Mouse (Mus musculus) heart, postnatal 0 days (tissue): ENCODE measurements around the gene Epha4. TPM values are rescaled to one million over a fixed set of nuclear protein-coding genes. Genes with fewer than 3 reads are reported as not detected.

Experiments
- ATAC-seq: fragments of 200-750 bp; cut with Nextera tagmentation; 2 replicates; pipeline ENCODE4 v1.8.0; 2017; ENCODE audit warnings: low read depth, moderate number of reproducible peaks, moderate library complexity; ENCODE audit not compliant: insufficient read depth
- DNase-seq: peaks from one replicate; pipeline ENCODE4 v3.0.0-alpha.2; 2016; ENCODE audit warnings: low spot score
- H3K27ac ChIP-seq: fragments of 300-500 bp; sonication (generic); 2 replicates; pipeline ENCODE4 v1.5.1; 2014; ENCODE audit warnings: low read depth, mild to moderate bottlenecking
- H3K27me3 ChIP-seq: fragments of 300-500 bp; sonication (generic); 2 replicates; pipeline ENCODE4 v1.6.1; 2014; ENCODE audit warnings: low read length, mixed read lengths; ENCODE audit not compliant: control insufficient read depth, insufficient read depth
- H3K36me3 ChIP-seq: fragments of 300-500 bp; sonication (generic); replicated peaks from 2 replicates; pipeline ENCODE4 v1.6.1; 2014; ENCODE audit warnings: low read length, mixed read lengths; ENCODE audit not compliant: control insufficient read depth, insufficient read depth
- H3K4me1 ChIP-seq: fragments of 300-500 bp; sonication (generic); 2 replicates; pipeline ENCODE4 v1.6.1; 2014; ENCODE audit warnings: antibody characterized with exemption; ENCODE audit not compliant: control insufficient read depth, insufficient read depth
- H3K4me2 ChIP-seq: fragments of 300-500 bp; sonication (generic); 2 replicates; pipeline ENCODE4 v1.6.1; 2014; ENCODE audit warnings: low read depth, mild to moderate bottlenecking, low read length, moderate library complexity
- H3K4me3 ChIP-seq: fragments of 300-500 bp; sonication (generic); 2 replicates; pipeline ENCODE4 v1.5.1; 2014; ENCODE audit warnings: low read depth, low read length
- H3K9ac ChIP-seq: fragments of 300-500 bp; sonication (generic); replicated peaks from 2 replicates; pipeline ENCODE4 v1.6.1; 2014; ENCODE audit warnings: low read depth, low read length, mixed read lengths
- H3K9me3 ChIP-seq: fragments of 300-500 bp; sonication (generic); replicated peaks from 2 replicates; pipeline ENCODE4 v1.6.1; 2016; ENCODE audit warnings: low read length; ENCODE audit not compliant: control insufficient read depth
- CTCF ChIP-seq: IDR thresholded peaks from 2 replicates; pipeline ENCODE4 v1.5.1; 2016; ENCODE audit warnings: antibody characterized with exemption, control low read depth, low read depth
- EP300 ChIP-seq: IDR thresholded peaks from 2 replicates; pipeline ENCODE4 v1.6.1; 2016; ENCODE audit warnings: antibody characterized with exemption, low read depth
- WGBS: fragments of 180-500 bp; shearing (Covaris S2); extraction: QIAGEN DNeasy Blood & Tissue Kit; methylation state at CpG from one replicate; pipeline ENCODE4 v1.1.7; 2014; 5-methylcytosine and 5-hydroxymethylcytosine counted together
- polyA plus RNA-seq: library from polyadenylated mRNA; unstranded; fragments of >200 nt; fragmentation: Nextera tagmentation; extraction: Ambion mirVana; gene quantifications from 2 replicates; pipeline ENCODE4 v1.2.1, GENCODE M21; 2015
- total RNA-seq: library from RNA; depleted of rRNA; stranded (reverse); fragments of >200 nt; gene quantifications from 2 replicates; pipeline ENCODE4 v1.2.3, GENCODE M21; 2014; ENCODE audit warnings: low replicate concordance

Epha4 gene
- total and polyA plus RNA-seq, 2 experiments from 2014 or later = 8.5 to 20.3 TPM

DNA sequence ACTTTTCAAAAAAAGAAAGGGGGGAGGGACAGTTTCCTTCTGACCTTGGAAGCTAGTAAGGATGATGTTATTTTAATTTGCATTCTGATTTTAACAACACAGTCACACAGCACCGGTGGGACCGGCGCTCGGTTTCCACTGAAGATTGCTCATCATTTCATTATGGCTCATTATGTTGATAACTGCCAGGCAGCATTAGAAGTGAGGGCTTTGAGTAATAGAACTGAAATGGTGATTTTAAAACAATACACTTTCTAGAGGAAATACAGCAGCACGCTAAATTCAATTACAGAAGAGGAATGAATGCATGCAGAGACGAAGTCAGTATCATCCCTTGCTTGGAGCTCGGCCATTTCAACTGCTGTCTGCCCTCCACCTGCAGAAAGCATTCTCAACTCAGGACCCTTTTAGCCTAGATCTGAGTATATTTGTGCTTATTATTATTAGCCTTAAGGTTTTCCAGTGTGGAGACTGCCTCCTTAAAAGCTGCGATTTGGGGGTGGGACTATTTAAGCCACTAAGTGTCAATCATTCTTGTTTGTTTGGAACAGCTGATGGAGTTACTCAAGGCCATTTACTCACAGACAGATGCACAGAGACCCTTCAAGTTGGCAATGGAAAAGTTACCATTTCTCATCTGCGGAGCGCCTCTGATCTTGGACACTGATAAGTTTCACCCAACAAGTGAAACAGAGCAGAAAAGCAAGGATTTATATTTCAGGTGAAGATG lies 76.8 kb downstream of the Epha4 start:
- WGBS = 79% methylated on average over 10 of the region's 10 CpGs
- Histone ChIP-seq H3K9ac (no peak overlapping the region), H3K27me3 (no peaks in the 10 kb centered on the region), H3K4me2 (no peak overlapping the region), H3K4me1 (no peaks in the 10 kb centered on the region; the same call in 1 of the 2 replicates), H3K4me3 (no peak overlapping the region), H3K27ac (no peak overlapping the region), H3K36me3 (no peaks in the 10 kb centered on the region), H3K9me3 (no peaks in the 10 kb centered on the region)
- no peak for TF ChIP-seq EP300
- no peak for DNase-seq
- no peak for ATAC-seq

DNA sequence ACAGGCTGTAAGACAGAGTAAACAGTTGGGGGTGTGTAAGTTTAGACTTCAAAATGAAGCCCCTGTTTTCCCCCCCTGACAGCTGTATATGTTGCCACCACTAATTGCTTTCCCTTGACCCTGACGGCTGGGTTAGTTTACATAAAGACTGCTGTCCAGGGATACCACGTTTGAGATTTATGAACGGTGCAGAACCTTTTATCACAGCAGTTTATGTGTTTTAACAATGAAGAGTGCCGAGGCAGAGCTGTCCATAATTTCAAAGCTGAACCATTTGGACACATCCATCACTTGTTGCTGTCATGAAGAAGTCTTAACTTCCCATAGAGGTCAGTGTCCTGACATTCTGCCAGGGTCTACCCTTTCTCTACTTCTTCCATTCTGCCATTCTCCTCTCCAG lies 79.8 kb downstream of the Epha4 start:
- TF ChIP-seq CTCF (no peak), EP300 (no peak)
- ATAC-seq (no peak), DNase-seq (no peak)

DNA sequence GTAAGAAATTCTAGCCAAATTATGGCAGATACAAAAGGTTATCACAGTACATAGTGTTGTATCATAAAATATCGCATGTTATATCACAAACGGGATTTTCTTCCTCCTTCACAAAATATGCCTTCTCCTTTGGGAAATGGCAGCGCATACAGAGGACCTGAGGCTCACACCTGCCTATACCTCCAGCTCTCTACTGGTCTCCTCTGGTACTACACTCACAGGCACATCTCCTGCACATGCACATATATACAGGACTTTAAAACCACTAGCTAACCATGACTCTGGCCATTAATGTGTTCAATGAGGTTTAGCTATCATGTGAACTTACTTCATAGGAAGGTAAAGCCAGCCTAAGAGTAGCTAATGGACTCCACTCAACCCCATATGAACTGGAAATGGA lies 81.7 kb downstream of the Epha4 start:
- Histone ChIP-seq H3K9ac (no peak overlapping the region), H3K4me1 (no peaks in the 10 kb centered on the region), H3K4me2 (no peak overlapping the region), H3K9me3 (no peaks in the 10 kb centered on the region), H3K4me3 (no peak overlapping the region), H3K27me3 (no peaks in the 10 kb centered on the region), H3K36me3 (no peaks in the 10 kb centered on the region), H3K27ac (no peak overlapping the region)
- no peak for ATAC-seq
- WGBS = 93% methylated on average over 3 of the region's 3 CpGs
- no peak for DNase-seq
- TF ChIP-seq EP300 (no peak), CTCF (no peak)

More for the DNA sequence above, 79.8 kb downstream of the Epha4 start:
- H3K4me1 ChIP-seq = no peaks in the 10 kb centered on the region
- no peak overlapping the region for H3K9ac ChIP-seq
- 34% methylated on average over 4 of the region's 4 CpGs for WGBS
- no peaks in the 10 kb centered on the region for H3K9me3 ChIP-seq
- no peaks in the 10 kb centered on the region for H3K36me3 ChIP-seq
- H3K27me3 ChIP-seq = no peaks in the 10 kb centered on the region
- H3K4me3 ChIP-seq = no peak overlapping the region
- H3K27ac ChIP-seq = no peak overlapping the region
- H3K4me2 ChIP-seq = no peak overlapping the region

DNA sequence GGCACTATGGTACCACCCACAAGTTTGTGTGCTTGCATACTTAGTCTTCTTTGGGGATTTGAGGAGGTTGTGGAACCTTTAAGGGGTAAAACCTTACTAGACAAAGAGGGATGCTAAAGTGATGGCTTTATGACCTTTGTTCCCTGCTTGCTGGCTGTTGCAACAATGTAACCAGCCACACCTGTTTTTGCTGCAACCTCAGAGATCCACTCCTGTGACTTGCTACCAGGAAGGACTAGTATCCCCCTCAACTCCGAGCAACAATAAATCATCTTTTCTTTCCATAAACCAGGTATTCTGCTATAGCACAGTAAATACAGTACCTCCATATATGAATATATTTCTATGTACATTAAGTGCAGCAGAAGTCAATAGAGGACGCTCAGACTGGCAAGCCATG lies 82.4 kb downstream of the Epha4 start:
- ATAC-seq = no peak
- Histone ChIP-seq H3K4me3 (no peak overlapping the region), H3K4me2 (no peak overlapping the region), H3K9ac (no peak overlapping the region), H3K9me3 (no peaks in the 10 kb centered on the region), H3K27me3 (no peaks in the 10 kb centered on the region), H3K27ac (no peak overlapping the region), H3K36me3 (no peaks in the 10 kb centered on the region), H3K4me1 (no peaks in the 10 kb centered on the region)
- 85% methylated on average over 2 of the region's 2 CpGs for WGBS
- TF ChIP-seq CTCF = no peak
- TF ChIP-seq EP300 = no peak
- no peak for DNase-seq

DNA sequence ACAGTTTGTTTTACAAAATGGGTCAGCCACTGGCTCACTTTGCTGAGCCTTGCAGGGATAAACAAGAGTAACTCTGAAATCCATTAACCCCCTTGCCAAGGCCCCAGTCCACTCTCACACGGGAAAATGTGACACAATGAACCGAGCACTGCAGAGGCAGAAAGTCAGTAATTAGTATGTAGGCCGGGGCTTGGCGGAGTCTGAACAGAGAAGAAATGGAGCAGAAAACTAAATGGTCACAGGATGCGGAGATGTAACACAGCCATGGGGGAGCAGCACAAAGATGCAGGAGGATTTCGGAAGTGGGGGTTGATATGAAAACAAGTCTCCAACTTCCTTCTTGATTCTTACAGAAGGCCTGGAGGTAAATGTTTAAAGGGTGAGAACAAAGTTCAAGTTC lies 85.7 kb downstream of the Epha4 start:
- Histone ChIP-seq H3K4me3 (no peak overlapping the region), H3K4me1 (peaks cover 9% of the 10 kb centered on the region; the same call in 1 of the 2 replicates), H3K4me2 (no peak overlapping the region), H3K36me3 (no peaks in the 10 kb centered on the region), H3K9ac (no peak overlapping the region), H3K9me3 (no peaks in the 10 kb centered on the region), H3K27ac (no peak overlapping the region), H3K27me3 (no peaks in the 10 kb centered on the region)
- TF ChIP-seq CTCF (no peak), EP300 (no peak)
- DNase-seq (no peak), ATAC-seq (no peak)
- 82% methylated on average over 6 of the region's 6 CpGs for WGBS

DNA sequence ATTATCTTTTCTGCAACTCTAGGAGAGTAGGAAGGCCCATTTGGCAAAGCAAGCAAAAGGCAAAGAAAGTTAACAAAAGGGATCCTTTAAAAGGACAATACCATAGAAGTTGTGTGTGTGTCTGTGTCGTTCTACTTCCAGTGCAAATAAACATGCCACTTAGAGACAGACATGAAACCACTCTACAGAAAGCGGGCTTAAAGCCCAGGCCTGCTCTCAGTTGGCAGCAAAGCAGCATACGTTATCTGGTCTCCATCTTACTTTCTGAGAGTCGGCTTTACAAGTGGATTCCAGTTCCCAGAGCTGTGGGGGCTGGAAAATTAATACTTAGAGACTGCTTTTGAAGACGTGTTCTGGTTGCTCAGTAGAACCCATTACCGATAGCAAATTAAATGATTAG lies 87.9 kb downstream of the Epha4 start:
- Histone ChIP-seq H3K4me3 (no peak overlapping the region), H3K9ac (no peak overlapping the region), H3K9me3 (no peaks in the 10 kb centered on the region), H3K4me2 (no peak overlapping the region), H3K36me3 (no peaks in the 10 kb centered on the region), H3K27ac (no peak overlapping the region), H3K27me3 (no peaks in the 10 kb centered on the region), H3K4me1 (peaks cover 9% of the 10 kb centered on the region; the same call in 1 of the 2 replicates)
- WGBS = 29% methylated on average over 6 of the region's 6 CpGs
- peak; percentile 40 for DNase-seq
- TF ChIP-seq CTCF (no peak), EP300 (no peak)
- peak; percentile 44; the same call in 1 of the 2 replicates for ATAC-seq
